Mouse (Mus musculus) cerebellum, adult 11-12 months (tissue): ENCODE data around the gene Syap1.
"Not testable (repeated sequence)": the region's sequence is repeated elsewhere in the genome, so short reads cannot be mapped to it uniquely, and the experiment has no call there.

Experiments
- DNase-seq: peaks from one replicate; pipeline ENCODE4 v3.0.0; 2022

Gene Syap1

GRCm38 (mm10) chrX:162887931-162888511, at the start of gene Syap1:
Gene Syap1, minus strand, starts transcription at chrX:162888447.
- DNase-seq: peak; percentile 84

- DNase-seq: no peak
Observed at GRCm38 (mm10) chrX:162931467-162931866, 43.2 kb upstream of the Syap1 start.

DNA sequence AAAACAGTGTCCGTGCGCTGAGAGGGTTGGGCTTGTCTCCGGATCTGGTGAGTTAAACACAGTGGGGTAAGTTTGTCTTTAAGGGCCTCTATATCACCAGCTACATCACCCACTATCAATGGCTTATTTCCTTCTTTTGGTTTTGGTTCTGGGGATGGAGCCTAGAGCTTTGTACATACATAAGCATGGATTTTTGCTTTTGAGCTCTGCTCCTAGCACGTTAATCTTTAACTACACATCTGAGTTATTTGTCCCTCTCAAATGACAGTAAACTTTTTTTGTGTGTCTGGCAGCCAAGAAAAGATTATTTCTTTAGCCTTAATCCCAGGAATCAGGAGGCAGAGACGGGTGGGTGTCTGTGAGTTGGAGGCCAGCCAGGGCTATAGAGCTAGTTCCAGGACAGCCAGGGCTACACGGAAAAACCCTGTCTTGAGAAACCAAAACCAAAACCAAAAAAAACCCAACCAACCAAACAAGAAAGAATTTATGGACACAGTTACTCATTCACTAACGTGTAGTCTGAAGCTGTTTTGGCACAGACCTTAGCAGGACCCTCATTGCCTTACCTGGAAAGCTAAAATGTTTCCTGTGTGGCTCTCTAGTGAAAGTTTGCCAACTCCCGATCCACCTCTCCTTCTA, 33.4 kb upstream of the Syap1 start:
- no peak for DNase-seq

DNA sequence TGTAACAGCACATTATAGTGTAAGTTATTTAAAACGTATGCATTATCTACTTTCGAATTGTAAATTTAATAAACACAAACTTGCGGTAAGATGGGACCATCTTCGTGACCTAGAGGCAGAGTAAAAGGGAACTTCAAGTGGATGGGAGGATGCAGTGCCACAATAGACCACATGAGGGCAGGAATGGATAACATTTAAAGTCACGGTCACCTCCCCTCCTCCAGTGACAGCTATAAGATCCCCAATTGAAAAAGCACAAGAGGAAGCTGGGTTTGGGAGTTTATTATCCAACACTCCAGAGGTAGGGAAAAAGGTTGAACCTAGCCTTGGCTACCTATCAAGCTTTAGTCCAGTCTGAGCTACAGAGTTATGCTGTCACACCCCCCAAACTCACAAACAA, 27.4 kb upstream of the Syap1 start:
- DNase-seq: peak; percentile 11

DNA sequence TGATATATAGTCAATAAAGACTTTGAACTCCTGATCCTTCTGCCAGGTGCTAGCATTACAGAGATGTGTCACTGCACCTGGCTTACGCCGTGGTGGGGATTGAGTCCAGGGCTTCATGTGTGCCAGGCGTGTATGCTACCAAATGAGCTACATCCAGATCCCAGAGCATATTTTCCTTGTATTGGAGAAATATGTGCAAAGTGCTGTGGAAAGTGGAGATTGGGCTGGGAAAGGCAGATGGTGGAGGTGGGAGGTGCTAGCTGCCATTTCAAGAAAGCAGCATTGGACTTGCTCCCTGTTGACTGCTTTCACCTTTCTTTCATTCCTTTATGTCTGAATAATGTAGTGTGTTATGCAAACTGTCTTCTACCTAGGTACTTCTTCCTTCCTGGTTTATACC, 25.4 kb upstream of the Syap1 start:
- DNase-seq: no peak

DNA sequence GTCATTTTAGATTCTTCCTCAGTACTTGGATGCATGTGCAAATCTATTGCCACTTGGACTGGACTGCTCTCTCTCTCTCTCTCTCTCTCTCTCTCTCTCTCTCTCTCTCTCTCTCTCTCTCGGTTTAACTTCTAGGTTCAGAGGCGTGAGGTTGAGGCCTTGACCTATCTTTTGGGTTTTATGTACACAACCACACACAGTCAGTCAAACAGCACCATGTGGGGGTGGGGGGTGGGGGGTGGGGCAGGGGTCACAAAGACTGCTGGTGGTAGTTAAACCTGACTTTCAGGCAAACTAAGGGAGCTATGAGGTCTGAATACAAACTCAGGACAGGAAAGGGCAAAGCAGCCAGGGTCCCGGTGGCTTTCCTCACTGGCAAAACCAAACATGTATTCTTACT, 19.3 kb upstream of the Syap1 start:
- no peak for DNase-seq

DNA sequence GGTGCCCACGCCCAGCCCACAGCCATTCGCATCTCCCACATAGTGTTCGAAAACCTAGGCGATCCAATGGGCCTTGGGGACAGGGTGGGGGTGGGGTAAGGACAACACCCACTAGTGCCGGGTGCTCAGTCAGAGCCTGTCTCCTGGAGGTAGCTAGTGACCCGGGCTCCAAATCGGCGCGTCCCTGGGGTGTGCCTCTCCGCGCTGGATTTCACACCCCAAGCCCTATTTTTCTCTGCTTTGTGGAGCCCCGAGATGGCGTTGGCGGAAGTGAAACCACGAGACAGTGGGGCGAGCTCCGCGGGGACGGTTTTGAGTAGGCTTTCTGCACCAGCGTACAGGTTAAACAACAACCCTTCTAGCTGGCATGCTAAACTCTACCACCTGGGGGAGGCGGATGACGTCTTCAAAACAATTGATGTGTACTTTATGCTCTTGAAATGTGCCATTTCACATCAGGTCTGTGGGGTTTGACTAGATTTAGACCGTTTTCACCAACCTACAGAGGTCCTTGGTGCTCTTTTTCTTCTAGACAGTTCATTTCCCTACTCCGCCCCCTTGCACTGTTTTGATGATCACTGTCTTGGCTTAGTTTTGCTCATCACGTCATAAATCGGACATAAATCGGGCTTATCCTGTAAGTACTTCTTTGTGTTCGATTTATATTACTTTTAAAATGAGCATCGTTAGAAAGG, 13.9 kb upstream of the Syap1 start:
- peak; percentile 39 for DNase-seq

DNA sequence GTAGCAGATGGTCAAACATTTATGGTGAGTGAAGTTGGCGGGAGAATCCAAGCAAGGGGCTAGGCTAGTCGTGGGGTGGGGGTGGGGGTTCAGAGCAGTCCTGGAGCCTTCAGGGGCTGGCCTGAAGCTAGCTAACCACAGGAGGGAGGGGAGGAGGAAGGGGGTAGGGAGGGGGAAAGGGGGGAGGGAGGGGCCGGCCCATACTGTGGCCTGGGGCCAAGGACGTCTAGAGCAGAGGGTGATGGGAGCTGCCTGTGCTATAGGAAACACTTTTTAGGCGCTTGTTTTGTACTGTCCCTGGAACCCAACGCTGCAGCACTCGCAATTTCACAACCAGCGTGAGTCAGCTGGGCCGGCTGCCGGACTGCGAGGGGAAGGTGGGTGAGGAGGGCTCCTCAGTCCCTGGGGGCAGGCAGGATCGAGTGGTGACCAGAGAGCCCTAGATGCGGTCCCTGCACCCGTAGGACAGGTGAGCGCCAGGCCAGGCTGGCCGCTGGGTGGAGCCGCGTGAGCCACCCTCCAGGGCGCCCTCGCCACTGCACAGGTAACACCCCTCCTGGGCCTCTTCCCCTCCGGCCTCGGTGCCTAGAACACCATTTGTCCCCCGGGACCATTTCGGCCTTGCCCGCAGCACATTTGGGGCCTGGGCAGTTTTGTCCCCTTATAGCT, 13.3 kb upstream of the Syap1 start:
- peak; percentile 58 for DNase-seq

GRCm38 (mm10) chrX:162900938-162901337, 12.7 kb upstream of the Syap1 start, which contains the start of gene Ctps2:
Gene Ctps2, plus strand, starts transcription at chrX:162901238.
- no peak for DNase-seq

DNA sequence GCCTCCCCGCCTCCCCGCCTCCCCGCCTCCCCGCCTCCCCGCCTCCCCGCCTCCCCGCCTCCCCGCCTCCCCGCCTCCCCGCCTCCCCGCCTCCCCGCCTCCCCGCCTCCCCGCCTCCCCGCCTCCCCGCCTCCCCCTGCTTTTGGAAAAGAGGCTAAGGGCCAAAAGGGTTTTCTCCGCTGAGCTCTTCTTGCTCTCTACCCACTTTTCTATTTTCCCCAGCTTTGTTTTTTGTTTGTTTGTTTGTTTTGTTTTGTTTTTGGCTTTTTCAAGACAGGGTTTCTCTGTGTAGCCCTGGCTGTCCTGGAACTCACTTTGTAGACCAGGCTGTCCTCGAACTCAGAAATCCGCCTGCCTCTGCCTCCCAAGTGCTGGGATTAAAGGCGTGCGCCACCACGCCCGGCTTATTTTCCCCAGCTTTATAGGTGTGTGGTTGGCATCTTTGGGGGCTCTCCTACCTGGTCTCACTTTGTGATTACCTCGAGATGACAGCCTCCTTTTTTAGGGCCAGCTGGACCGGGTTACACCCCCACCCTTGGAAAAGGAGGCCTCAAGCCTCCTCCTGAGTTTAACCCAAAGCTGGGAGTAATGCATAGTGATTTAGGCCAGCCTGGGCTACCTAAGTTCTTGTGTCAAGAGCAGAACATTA, 452 bp upstream of the Syap1 start:
- peak; percentile 48 for DNase-seq

DNA sequence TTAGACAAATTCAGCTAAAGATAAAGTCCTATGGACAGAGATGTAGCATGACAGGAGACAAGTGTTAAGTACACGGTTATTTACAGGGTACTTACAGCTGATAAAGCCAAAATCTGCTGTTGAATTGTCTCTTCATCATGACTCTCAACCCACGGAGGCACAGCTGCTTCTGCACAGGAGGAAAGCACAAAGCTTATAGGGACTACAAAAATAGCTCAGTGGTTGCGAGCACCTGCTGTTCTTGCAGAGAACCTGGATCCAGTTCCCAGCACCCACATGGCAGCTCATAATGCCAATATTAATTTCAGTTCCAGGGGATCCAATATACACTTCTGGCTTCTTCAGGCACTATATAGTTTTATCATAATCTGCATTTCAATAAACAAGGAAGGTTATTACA, 10.0 kb downstream of the Syap1 start:
- DNase-seq: no peak

DNA sequence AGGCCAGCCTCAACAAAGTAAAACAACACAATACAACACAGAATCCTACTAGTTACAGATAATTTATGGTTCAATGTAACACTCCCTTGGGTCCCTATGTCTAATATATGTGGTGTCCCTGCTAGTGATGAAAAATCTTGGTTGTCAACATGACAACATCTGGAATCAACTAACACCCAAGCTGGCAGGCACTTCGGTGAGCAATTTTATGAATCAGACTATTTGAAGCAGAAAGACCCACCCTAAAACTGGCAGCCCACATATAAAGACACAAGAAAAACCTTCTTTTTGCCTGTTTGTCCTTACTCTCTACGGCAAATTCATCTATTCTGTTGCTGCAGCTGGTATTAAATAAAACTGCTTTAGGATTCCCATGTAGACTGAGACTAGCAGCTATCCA, 14.5 kb downstream of the Syap1 start:
- no peak for DNase-seq

DNA sequence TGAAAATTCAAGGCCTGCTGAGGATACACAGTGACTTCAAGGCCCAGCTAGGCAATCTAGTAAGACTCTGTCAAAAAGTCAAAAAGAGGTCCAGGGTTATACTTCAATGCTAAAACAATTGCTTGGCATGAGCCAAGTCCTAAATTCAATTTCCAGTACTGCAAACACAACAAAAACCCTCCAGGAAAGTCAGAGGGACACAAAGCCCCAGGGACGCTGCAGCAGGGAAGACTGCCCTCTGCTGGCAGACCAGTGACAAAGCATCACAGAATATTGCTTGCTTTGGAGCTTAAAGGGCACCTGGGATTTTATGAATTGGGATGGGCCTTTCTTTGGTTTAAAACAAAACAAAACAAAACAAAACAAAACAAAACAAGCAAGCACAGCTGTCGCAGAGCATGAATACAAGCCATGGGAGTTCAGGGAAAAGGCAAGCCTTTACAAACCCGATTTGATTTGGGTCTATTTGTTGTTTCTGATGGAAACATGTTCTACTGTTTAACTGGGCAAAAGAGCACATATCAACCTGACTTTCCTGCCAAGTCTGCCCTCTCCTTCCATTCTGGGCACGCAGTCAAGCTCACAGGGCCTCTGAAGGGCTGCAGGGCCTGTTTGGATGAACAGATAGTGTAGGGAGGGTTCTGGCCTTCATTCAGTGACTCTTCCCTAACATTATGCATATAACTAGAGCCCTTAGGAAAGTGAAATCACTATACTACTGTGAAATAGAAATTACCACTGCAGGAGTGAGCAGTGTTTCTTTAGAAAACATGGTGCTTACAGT, 16.3 kb downstream of the Syap1 start:
- DNase-seq: no peak

DNA sequence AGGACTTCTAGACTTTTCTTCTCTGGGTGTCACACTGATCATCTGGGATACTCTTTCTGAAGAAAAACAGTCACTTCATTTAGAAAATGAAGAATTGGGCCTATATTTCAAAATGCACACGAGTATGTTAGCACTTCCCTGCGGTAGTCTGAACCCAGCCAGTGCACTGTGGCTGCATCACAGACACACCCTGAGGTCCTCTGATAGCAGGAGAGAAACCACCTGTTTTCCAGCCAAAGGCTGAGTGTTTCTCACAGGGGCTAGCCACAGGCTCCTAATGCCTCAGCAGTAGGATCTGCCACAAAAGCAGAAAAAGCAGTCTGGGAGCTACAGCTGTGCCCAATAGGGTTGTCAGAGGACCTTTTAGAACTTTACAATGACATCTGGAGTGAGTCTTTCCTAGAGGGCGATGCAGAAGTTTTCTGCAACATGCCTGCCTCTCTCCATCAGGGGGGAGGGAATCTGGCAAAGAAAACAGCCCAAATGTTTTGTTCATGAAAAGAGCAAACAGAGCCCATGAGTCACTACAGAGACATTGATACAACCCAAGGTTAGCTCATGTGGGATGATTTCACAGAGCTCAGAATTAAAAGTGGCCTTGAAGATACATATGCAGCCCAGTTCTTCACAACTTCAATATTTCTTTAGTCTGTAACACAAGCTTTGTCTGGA, 19.8 kb downstream of the Syap1 start:
- no peak for DNase-seq

DNA sequence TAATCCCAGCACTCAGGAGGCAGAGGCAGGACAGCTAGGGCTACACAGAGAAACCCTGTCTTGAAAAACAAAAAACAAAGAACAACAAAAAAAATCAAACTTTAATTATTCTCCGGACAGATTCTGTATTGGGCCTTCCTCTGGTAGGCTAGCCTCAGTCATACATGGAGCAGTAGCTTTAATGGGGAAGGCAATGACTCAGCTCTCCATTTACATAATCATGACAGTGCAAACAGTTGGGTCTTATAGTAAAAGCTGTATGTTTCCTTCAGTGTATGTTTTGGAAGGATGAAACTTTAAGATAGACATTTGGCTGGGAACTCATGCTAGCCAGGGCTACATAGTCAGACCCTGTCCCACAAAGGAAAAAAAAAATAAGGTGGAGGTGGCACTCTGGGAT, 39.6 kb downstream of the Syap1 start:
- no peak for DNase-seq

DNA sequence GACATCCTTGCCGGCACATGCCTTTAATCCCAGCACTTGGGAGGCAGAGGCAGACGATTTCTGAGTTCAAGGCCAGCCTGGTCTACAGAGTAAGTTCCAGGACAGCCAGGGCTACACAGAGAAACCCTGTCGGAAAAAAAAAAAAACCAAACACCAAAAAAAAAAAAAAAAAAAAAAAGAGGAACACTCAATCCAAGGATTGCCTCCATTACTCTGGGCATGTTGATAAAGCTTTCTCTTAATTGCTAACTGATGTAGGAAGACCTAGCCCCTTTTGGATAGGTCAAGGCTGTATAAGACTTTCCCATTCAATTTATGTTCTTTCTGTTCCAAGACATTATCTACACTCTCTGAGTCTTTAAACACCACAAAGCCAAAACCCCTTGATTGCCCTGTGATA, 42.7 kb downstream of the Syap1 start:
- DNase-seq: no peak

DNA sequence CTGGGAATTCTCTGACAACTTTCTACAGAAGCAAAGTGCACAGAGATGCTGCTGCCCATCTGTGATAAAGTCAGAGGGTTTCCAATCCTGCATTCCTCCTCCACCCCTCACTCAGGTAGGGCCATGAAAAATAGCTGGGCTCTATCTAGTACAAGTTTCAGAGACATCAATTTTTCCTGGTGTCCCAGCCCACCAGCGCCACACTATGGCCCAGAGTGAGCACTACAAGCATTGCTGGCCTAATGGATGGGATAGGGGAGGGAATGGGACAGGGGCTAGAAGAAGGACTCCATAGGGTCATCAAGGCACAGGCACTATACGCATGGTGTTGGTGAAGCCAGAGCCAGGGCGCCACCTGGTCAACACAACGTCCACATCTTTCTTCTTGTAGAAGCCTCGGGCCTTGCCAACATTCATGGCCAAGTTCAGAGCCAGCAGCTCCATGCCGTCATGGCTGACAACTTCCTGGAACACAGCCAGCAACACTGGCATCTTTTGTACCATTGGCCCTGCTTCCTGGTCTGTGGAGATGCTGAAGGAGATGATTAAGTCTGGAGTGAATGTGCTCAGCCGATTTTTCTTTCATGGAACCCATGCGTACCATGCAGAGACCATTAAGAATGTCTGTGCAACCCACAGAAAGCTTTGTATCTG, 43.7 kb downstream of the Syap1 start:
- no peak for DNase-seq

- DNase-seq: no peak
Observed at GRCm38 (mm10) chrX:162832101-162832500, 56.1 kb downstream of the Syap1 start.

GRCm38 (mm10) chrX:162831542-162831941, 56.7 kb downstream of the Syap1 start:
- DNase-seq: no peak

GRCm38 (mm10) chrX:162831036-162831435, 57.2 kb downstream of the Syap1 start:
- DNase-seq: no peak

GRCm38 (mm10) chrX:162830313-162830712, 57.9 kb downstream of the Syap1 start:
- not testable (repeated sequence) for DNase-seq
